Mouse (Mus musculus) G1E (cell line): ENCODE data around the gene Ero1lb. TPM values are rescaled to one million over a fixed set of nuclear protein-coding genes. Genes with fewer than 3 reads are reported as not detected.

Experiments
- ATAC-seq: 2 replicates; pipeline ENCODE4 v1.8.0; 2016; ENCODE audit warnings: mild to moderate bottlenecking; ENCODE audit not compliant: insufficient number of reproducible peaks, poor library complexity, low FRiP score, severe bottlenecking; ENCODE audit errors: extremely low read depth
- DNase-seq: peaks from one replicate; pipeline ENCODE4 v3.0.0; 2012; ENCODE audit warnings: low spot score
- H3K27me3 ChIP-seq: 2 replicates; pipeline ENCODE4 v1.6.1; 2012; ENCODE audit warnings: mild to moderate bottlenecking, low read length, inconsistent platforms; ENCODE audit not compliant: insufficient read depth
- H3K36me3 ChIP-seq: replicated peaks from 2 replicates; pipeline ENCODE3; 2012; ENCODE audit warnings: mild to moderate bottlenecking, inconsistent platforms
- H3K4me1 ChIP-seq: 2 replicates; pipeline ENCODE4 v1.6.1; 2012; ENCODE audit warnings: low read depth, low read length, inconsistent platforms, mixed read lengths; ENCODE audit not compliant: insufficient read depth
- H3K4me3 ChIP-seq: 2 replicates; pipeline ENCODE4 v1.5.1; 2012; ENCODE audit warnings: low read depth, mild to moderate bottlenecking, inconsistent platforms, low read length, moderate library complexity, mixed read lengths
- H3K9me3 ChIP-seq: replicated peaks from 2 replicates; pipeline ENCODE4 v1.6.1; 2012; ENCODE audit warnings: inconsistent platforms
- CTCF ChIP-seq: IDR thresholded peaks from 2 replicates; pipeline ENCODE4 v1.5.1; 2012; ENCODE audit warnings: low read depth, low read length, inconsistent platforms, mixed read lengths
- GATA1 ChIP-seq: IDR thresholded peaks from 2 replicates; pipeline ENCODE4 v1.6.1; 2012; ENCODE audit warnings: borderline replicate concordance, low read length, inconsistent platforms, mixed read lengths
- GATA2 ChIP-seq: IDR thresholded peaks from 2 replicates; pipeline ENCODE4 v1.6.1; 2012; ENCODE audit warnings: low read depth, low read length, inconsistent platforms, borderline replicate concordance
- POLR2AphosphoS5 ChIP-seq: IDR thresholded peaks from 2 replicates; pipeline ENCODE4 v1.6.1; 2012; ENCODE audit warnings: low read depth, low read length, inconsistent platforms; ENCODE audit not compliant: insufficient replicate concordance
- TAL1 ChIP-seq: conservative IDR thresholded peaks from 2 replicates; pipeline ENCODE4 v1.6.1; 2012; ENCODE audit warnings: low read depth, low read length, inconsistent platforms, mixed read lengths
- polyA plus RNA-seq: library from polyadenylated mRNA; stranded (reverse); fragments of >175 nt; gene quantifications from 2 replicates; pipeline ENCODE4 v1.2.3, GENCODE M21; 2012
- total RNA-seq, 2 experiments: library from RNA; stranded (forward) in 1 of 2; stranded (reverse) in 1 of 2; fragments of 200-1000 nt in 1 of 2; fragments of >200 nt in 1 of 2; fragmentation: Nextera tagmentation in 1 of 2; gene quantifications; 2 replicates each; pipeline ENCODE4 v1.2.3; 2014 to 2017

The Ero1lb gene
- total and polyA plus RNA-seq, 3 experiments, result 1.7 to 6.4 (median 2.1) TPM

- ATAC-seq, result no peak
- DNase-seq, result no peak
- Histone ChIP-seq H3K27me3 (peaks cover 37% of the 10 kb centered on the region), H3K36me3 (no peaks in the 10 kb centered on the region), H3K4me1 (no peaks in the 10 kb centered on the region), H3K9me3 (no peaks in the 10 kb centered on the region), H3K4me3 (no peak overlapping the region)
- TF ChIP-seq POLR2AphosphoS5 (no peak), TAL1 (no peak), GATA1 (no peak), GATA2 (no peak), CTCF (no peak)
Observed at GRCm38 (mm10) chr13:12554211-12554610, 11.5 kb upstream of the Ero1lb start.

- peaks cover 30% of the 10 kb centered on the region for H3K27me3 ChIP-seq
- no peak overlapping the region for H3K4me3 ChIP-seq
- no peaks in the 10 kb centered on the region for H3K4me1 ChIP-seq
- no peak for ATAC-seq
- no peak for TF ChIP-seq TAL1
- no peak for TF ChIP-seq POLR2AphosphoS5
- TF ChIP-seq GATA1, result no peak
- TF ChIP-seq GATA2, result no peak
- TF ChIP-seq CTCF, result no peak
- H3K9me3 ChIP-seq, result no peaks in the 10 kb centered on the region
- no peak for DNase-seq
- no peaks in the 10 kb centered on the region for H3K36me3 ChIP-seq
Observed at GRCm38 (mm10) chr13:12559044-12559443, 6.6 kb upstream of the Ero1lb start.

DNA sequence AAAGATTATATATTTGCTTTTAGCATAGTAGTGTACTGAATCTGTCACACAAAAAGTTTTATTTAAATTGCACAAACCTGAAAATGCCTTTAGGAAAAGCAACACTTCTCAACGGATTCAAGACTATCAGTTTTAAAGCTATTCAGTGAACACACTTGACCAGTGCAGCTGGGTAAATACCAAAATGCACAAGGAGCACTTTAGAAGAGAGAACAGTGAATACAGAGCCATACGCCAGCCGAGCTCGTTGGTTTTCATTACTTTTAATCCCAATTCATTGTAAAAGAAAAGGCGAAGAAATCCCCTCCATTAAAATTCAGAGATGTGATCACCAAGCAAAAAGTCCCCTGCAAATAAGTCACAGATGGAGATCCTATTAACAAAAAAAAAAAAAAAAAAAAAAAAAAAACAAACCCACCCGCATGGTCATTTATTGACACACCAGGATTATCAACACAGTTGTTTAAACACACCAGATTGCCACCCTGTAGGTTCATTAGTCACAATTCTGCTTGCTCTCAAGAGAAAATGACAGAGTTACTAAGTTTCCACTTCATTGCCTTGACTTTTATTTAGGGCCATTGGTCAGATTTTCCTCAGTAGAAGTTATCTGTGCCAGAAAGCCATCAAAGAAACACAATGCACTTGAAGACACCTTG lies 6.1 kb upstream of the Ero1lb start:
- no peaks in the 10 kb centered on the region for H3K36me3 ChIP-seq
- peaks cover 30% of the 10 kb centered on the region for H3K27me3 ChIP-seq
- ATAC-seq (no peak), DNase-seq (no peak)
- no peaks in the 10 kb centered on the region for H3K9me3 ChIP-seq
- no peak overlapping the region for H3K4me3 ChIP-seq
- no peak for TF ChIP-seq GATA1
- no peak for TF ChIP-seq GATA2
- no peak for TF ChIP-seq POLR2AphosphoS5
- no peak for TF ChIP-seq CTCF
- no peak for TF ChIP-seq TAL1
- H3K4me1 ChIP-seq, result no peaks in the 10 kb centered on the region; the same call in 1 of the 2 replicates

- no peaks in the 10 kb centered on the region for H3K36me3 ChIP-seq
- no peaks in the 10 kb centered on the region for H3K9me3 ChIP-seq
- TF ChIP-seq GATA1, result no peak
- no peak for TF ChIP-seq CTCF
- TF ChIP-seq TAL1, result no peak
- TF ChIP-seq POLR2AphosphoS5, result no peak
- no peak for TF ChIP-seq GATA2
- peaks cover 15% of the 10 kb centered on the region for H3K4me1 ChIP-seq
- peaks cover 16% of the 10 kb centered on the region for H3K27me3 ChIP-seq
- ATAC-seq, result no peak
- no peak for DNase-seq
- H3K4me3 ChIP-seq, result no peak overlapping the region
Observed at GRCm38 (mm10) chr13:12561729-12562128, 3.9 kb upstream of the Ero1lb start.

DNA sequence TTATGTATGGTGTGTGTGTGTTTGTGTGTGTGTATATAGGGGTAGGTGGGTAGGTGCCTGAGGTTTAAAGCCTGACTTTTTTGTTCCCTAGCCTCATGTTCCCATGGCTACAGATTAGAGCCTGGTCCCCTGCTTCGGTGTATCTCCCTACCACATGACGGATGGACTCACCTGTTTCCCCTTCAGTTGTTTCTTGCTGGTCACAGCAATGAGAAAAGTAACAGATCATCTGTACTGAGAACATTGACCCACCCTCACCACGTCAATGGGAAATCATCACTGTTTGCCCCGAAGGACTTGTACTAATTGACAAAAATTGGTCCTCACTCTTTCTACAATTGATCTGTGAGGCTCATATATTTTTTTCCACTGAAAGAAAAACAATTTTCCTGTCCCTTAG lies 3.4 kb upstream of the Ero1lb start:
- Histone ChIP-seq H3K4me1 (peaks cover 20% of the 10 kb centered on the region), H3K36me3 (no peaks in the 10 kb centered on the region), H3K27me3 (peaks cover 16% of the 10 kb centered on the region), H3K4me3 (no peak overlapping the region), H3K9me3 (no peaks in the 10 kb centered on the region)
- no peak for DNase-seq
- TF ChIP-seq TAL1, result no peak
- TF ChIP-seq GATA2, result no peak
- TF ChIP-seq GATA1, result no peak
- TF ChIP-seq CTCF, result no peak
- TF ChIP-seq POLR2AphosphoS5, result no peak
- ATAC-seq, result no peak

DNA sequence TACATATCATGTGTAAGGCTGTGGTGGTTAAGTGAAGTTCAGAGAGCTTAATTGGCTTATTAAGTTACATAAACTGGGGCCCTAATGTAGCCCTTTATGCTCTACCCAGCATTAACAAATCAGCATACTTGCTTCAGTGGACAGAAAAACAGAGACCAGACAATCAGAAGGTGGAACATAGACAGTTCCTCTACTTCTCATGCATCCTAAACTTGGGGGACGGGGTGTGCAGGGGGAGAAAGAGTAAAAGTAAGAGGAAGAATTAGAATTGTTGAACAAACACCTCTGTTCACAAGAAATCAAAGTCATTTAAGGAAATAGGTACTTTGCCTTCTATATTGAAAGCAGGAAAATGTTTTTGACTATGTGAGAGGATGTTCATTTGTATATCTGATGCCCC lies 2.3 kb downstream of the Ero1lb start:
- DNase-seq, result no peak
- no peak for TF ChIP-seq GATA2
- TF ChIP-seq CTCF, result no peak
- TF ChIP-seq GATA1, result no peak
- no peak for TF ChIP-seq TAL1
- TF ChIP-seq POLR2AphosphoS5, result no peak
- Histone ChIP-seq H3K9me3 (no peaks in the 10 kb centered on the region), H3K4me3 (no peak overlapping the region), H3K27me3 (no peaks in the 10 kb centered on the region), H3K36me3 (no peaks in the 10 kb centered on the region), H3K4me1 (peaks cover 25% of the 10 kb centered on the region)
- no peak for ATAC-seq
